Mouse (Mus musculus) olfactory bulb, adult 2 months (tissue): ENCODE results near the gene Ank3.

Source experiments
- CTCF ChIP-seq: fragments of 200-500 bp; IDR thresholded peaks from 2 replicates; pipeline ENCODE4 v1.5.1; 2012; ENCODE audit warnings: low read depth, mild to moderate bottlenecking, low read length, moderate library complexity; ENCODE audit not compliant: insufficient read depth
- POLR2A ChIP-seq: fragments of 200-500 bp; IDR thresholded peaks from 2 replicates; pipeline ENCODE4 v1.6.1; 2012; ENCODE audit warnings: mild to moderate bottlenecking, low read depth, low read length, moderate library complexity; ENCODE audit not compliant: insufficient read depth

- no peak for TF ChIP-seq CTCF
- no peak for TF ChIP-seq POLR2A
These were observed 474.3 kb downstream of the Ank3 start for GRCm38 (mm10) chr10:69872892-69873291.
